Mouse (Mus musculus): ENCODE measurements around the gene Nop9. TPM values are rescaled to one million over a fixed set of nuclear protein-coding genes. Genes with fewer than 3 reads are reported as not detected.

The Nop9 gene
- polyA plus RNA-seq, 1 experiment from 2014 or later, result 25.1 TPM

GRCm38 (mm10) chr14:55793946-55794345 lies 48.5 kb downstream of the Nop9 start:
- Histone ChIP-seq H3K27me3 (replicated peaks) (peaks cover 19% of the 10 kb centered on the region), H3K9me3 (replicated peaks) (no peaks in the 10 kb centered on the region), H3K27ac (replicated peaks) (no peak overlapping the region), H3K9ac (replicated peaks) (no peak overlapping the region), H3K4me3 (replicated peaks) (no peak overlapping the region), H3K36me3 (no peaks in the 10 kb centered on the region), H3K4me2 (no peak overlapping the region), H3K4me1 (no peaks in the 10 kb centered on the region)
- WGBS, result 63% methylated on average over 2 of the region's 2 CpGs
- no peak for ATAC-seq (ENCODE audit: low FRiP score)

GRCm38 (mm10) chr14:55795380-55796163 lies 50.1 kb downstream of the Nop9 start:
- Histone ChIP-seq H3K4me3 (replicated peaks) (no peak overlapping the region), H3K9ac (replicated peaks) (no peak overlapping the region), H3K27me3 (replicated peaks) (peaks cover 3% of the 10 kb centered on the region; the same call in 1 of the 2 replicates), H3K9me3 (replicated peaks) (no peaks in the 10 kb centered on the region), H3K27ac (replicated peaks) (no peak overlapping the region), H3K36me3 (no peaks in the 10 kb centered on the region), H3K4me1 (no peaks in the 10 kb centered on the region), H3K4me2 (no peak overlapping the region)
- no peak for ATAC-seq (ENCODE audit: low FRiP score)
- WGBS, result 90% methylated on average over 15 of the region's 15 CpGs

Other genes with a start within 250 kb of the Nop9 start
- 17.8 and 20.0 TPM in 2 replicates for gene Cpne6, start 235.2 kb upstream of the Nop9 start, polyA plus RNA-seq (2015; fragmentation: Nextera tagmentation; extraction: Ambion mirVana)
- gene Nrl, start 220.7 kb upstream of the Nop9 start, polyA plus RNA-seq (2015; fragmentation: Nextera tagmentation; extraction: Ambion mirVana), result 0.13 and 0.26 TPM in 2 replicates
- 30.5 and 30.9 TPM in 2 replicates for gene Pck2, start 205.4 kb upstream of the Nop9 start, polyA plus RNA-seq (2015; fragmentation: Nextera tagmentation; extraction: Ambion mirVana)
- gene Dcaf11, start 185.7 kb upstream of the Nop9 start, polyA plus RNA-seq (2015; fragmentation: Nextera tagmentation; extraction: Ambion mirVana), result 98.9 and 102 TPM in 2 replicates
- 0.46 and 0.75 TPM in 2 replicates for gene A730061H03Rik, start 185.3 kb upstream of the Nop9 start, polyA plus RNA-seq (2015; fragmentation: Nextera tagmentation; extraction: Ambion mirVana)
- 1.6 and 2.0 TPM in 2 replicates for gene Fitm1, start 170.1 kb upstream of the Nop9 start, polyA plus RNA-seq (2015; fragmentation: Nextera tagmentation; extraction: Ambion mirVana)
- gene Psme1, start 167.6 kb upstream of the Nop9 start, polyA plus RNA-seq (2015; fragmentation: Nextera tagmentation; extraction: Ambion mirVana), result 214 and 228 TPM in 2 replicates
- gene Emc9, start 160.4 kb upstream of the Nop9 start, polyA plus RNA-seq (2015; fragmentation: Nextera tagmentation; extraction: Ambion mirVana), result 49.3 and 56.2 TPM in 2 replicates
- 186 and 246 TPM in 2 replicates for gene Psme2, start 154.6 kb upstream of the Nop9 start, polyA plus RNA-seq (2015; fragmentation: Nextera tagmentation; extraction: Ambion mirVana)
- 20.4 and 22.0 TPM in 2 replicates for gene Rnf31, start 154.0 kb upstream of the Nop9 start, polyA plus RNA-seq (2015; fragmentation: Nextera tagmentation; extraction: Ambion mirVana)
- 10.4 and 13.2 TPM in 2 replicates for gene Irf9, start 142.1 kb upstream of the Nop9 start, polyA plus RNA-seq (2015; fragmentation: Nextera tagmentation; extraction: Ambion mirVana)
- 15.1 and 16.6 TPM in 2 replicates for gene Rec8, start 127.7 kb upstream of the Nop9 start, polyA plus RNA-seq (2015; fragmentation: Nextera tagmentation; extraction: Ambion mirVana)
- gene Ipo4, start 109.7 kb upstream of the Nop9 start, polyA plus RNA-seq (2015; fragmentation: Nextera tagmentation; extraction: Ambion mirVana), result 110 and 121 TPM in 2 replicates
- gene Gm49378, start 107.8 kb upstream of the Nop9 start, polyA plus RNA-seq (2015; fragmentation: Nextera tagmentation; extraction: Ambion mirVana), result 0.77 and 1.7 TPM in 2 replicates
- gene Tm9sf1, start 101.9 kb upstream of the Nop9 start, polyA plus RNA-seq (2015; fragmentation: Nextera tagmentation; extraction: Ambion mirVana), result 62.6 and 72.5 TPM in 2 replicates
- 0.31 and 0.32 TPM in 2 replicates for gene Tssk4, start 95.5 kb upstream of the Nop9 start, polyA plus RNA-seq (2015; fragmentation: Nextera tagmentation; extraction: Ambion mirVana)
- gene Mdp1, start 85.2 kb upstream of the Nop9 start, polyA plus RNA-seq (2015; fragmentation: Nextera tagmentation; extraction: Ambion mirVana), result 76.0 and 79.8 TPM in 2 replicates
- gene Gmpr2, start 73.8 kb upstream of the Nop9 start, polyA plus RNA-seq (2015; fragmentation: Nextera tagmentation; extraction: Ambion mirVana), result 50.2 and 50.8 TPM in 2 replicates
- 590 and 594 TPM in 2 replicates for gene Nedd8, start 73.6 kb upstream of the Nop9 start, polyA plus RNA-seq (2015; fragmentation: Nextera tagmentation; extraction: Ambion mirVana)
- 24.9 and 28.3 TPM in 2 replicates for gene Tinf2, start 63.9 kb upstream of the Nop9 start, polyA plus RNA-seq (2015; fragmentation: Nextera tagmentation; extraction: Ambion mirVana)
- gene Tgm1, start 31.8 kb upstream of the Nop9 start, polyA plus RNA-seq (2015; fragmentation: Nextera tagmentation; extraction: Ambion mirVana), result 0.31 and 0.96 TPM in 2 replicates
- gene Rabggta, start 23.4 kb upstream of the Nop9 start, polyA plus RNA-seq (2015; fragmentation: Nextera tagmentation; extraction: Ambion mirVana), result 56.7 and 65.1 TPM in 2 replicates
- 79.7 and 84.6 TPM in 2 replicates for gene Dhrs1, start within 50 bp of the Nop9 start, polyA plus RNA-seq (2015; fragmentation: Nextera tagmentation; extraction: Ambion mirVana)
- 0.35 and 0.93 TPM in 2 replicates for gene Cideb, start 12.8 kb downstream of the Nop9 start, polyA plus RNA-seq (2015; fragmentation: Nextera tagmentation; extraction: Ambion mirVana)
- gene Ltb4r2, start 15.7 kb downstream of the Nop9 start, polyA plus RNA-seq (2015; fragmentation: Nextera tagmentation; extraction: Ambion mirVana), result 0.42 and 0.88 TPM in 2 replicates
- gene Ltb4r1, start 20.3 kb downstream of the Nop9 start, polyA plus RNA-seq (2015; fragmentation: Nextera tagmentation; extraction: Ambion mirVana), result 0.42 and 0.80 TPM in 2 replicates
- gene Adcy4, start 38.4 kb downstream of the Nop9 start, polyA plus RNA-seq (2015; fragmentation: Nextera tagmentation; extraction: Ambion mirVana), result 4.1 and 5.2 TPM in 2 replicates
- 2.8 and 14.2 TPM in 2 replicates for gene Ripk3, start 43.2 kb downstream of the Nop9 start, polyA plus RNA-seq (2015; fragmentation: Nextera tagmentation; extraction: Ambion mirVana)
- 9.8 and 11.5 TPM in 2 replicates for gene Nfatc4, start 77.5 kb downstream of the Nop9 start, polyA plus RNA-seq (2015; fragmentation: Nextera tagmentation; extraction: Ambion mirVana)
- 9.5 and 10.8 TPM in 2 replicates for gene Nynrin, start 108.3 kb downstream of the Nop9 start, polyA plus RNA-seq (2015; fragmentation: Nextera tagmentation; extraction: Ambion mirVana)
- gene Cbln3, start 138.7 kb downstream of the Nop9 start, polyA plus RNA-seq (2015; fragmentation: Nextera tagmentation; extraction: Ambion mirVana), result 0.45 and 0.58 TPM in 2 replicates
- gene Khnyn, start 139.3 kb downstream of the Nop9 start, polyA plus RNA-seq (2015; fragmentation: Nextera tagmentation; extraction: Ambion mirVana), result 11.0 and 11.9 TPM in 2 replicates
- 148 and 166 TPM in 2 replicates for gene Sdr39u1, start 154.6 kb downstream of the Nop9 start, polyA plus RNA-seq (2015; fragmentation: Nextera tagmentation; extraction: Ambion mirVana)
- 1.7 and 3.5 TPM in 2 replicates for gene Cma1, start 199.0 kb downstream of the Nop9 start, polyA plus RNA-seq (2015; fragmentation: Nextera tagmentation; extraction: Ambion mirVana)
- not detected in 2 replicates for gene Cma2, start 205.3 kb downstream of the Nop9 start, polyA plus RNA-seq (2015; fragmentation: Nextera tagmentation; extraction: Ambion mirVana)

All from neural tube, embryonic 15.5 days (tissue).